Mouse (Mus musculus): ENCODE measurements around the gene Dnal1. TPM values are rescaled to one million over a fixed set of nuclear protein-coding genes. Genes with fewer than 3 reads are reported as not detected.
A peak's percentile ranks its signal among the peaks of the same experiment; 100 is the strongest.

Dnal1 gene
- polyA plus RNA-seq, 1 experiment from 2014 or later = 0.42 TPM

- no peaks in the 10 kb centered on the region for H3K9me3 ChIP-seq (replicated peaks; ENCODE audit: control insufficient read depth, low read length)
- no peak overlapping the region for H3K9ac ChIP-seq (ENCODE audit: low read depth, low read length)
- H3K27me3 ChIP-seq (ENCODE audit: control insufficient read depth, insufficient read depth, low read depth, low read length) = no peaks in the 10 kb centered on the region
- WGBS (ENCODE audit: insufficient replicate concordance) = 73% methylated on average over 4 of the region's 4 CpGs
- H3K27ac ChIP-seq (ENCODE audit: low read length) = no peak overlapping the region
- H3K4me3 ChIP-seq (ENCODE audit: low read depth, low read length) = no peak overlapping the region
- no peaks in the 10 kb centered on the region for H3K36me3 ChIP-seq (ENCODE audit: control insufficient read depth, insufficient read depth)
- no peak overlapping the region for H3K4me2 ChIP-seq (ENCODE audit: low read depth, low read length)
- ATAC-seq (ENCODE audit: low read depth) = no peak
- H3K4me1 ChIP-seq (ENCODE audit: control insufficient read depth, low read depth, low read length) = no peaks in the 10 kb centered on the region; the same call in 1 of the 2 replicates
Measured at GRCm38 (mm10) chr12:84110814-84111213, 3.4 kb upstream of the Dnal1 start.

GRCm38 (mm10) chr12:84113676-84114075 is 490 bp upstream of the Dnal1 start:
- Histone ChIP-seq H3K9ac (ENCODE audit: low read depth, low read length) (no peak overlapping the region), H3K36me3 (ENCODE audit: control insufficient read depth, insufficient read depth) (no peaks in the 10 kb centered on the region), H3K27ac (ENCODE audit: low read length) (no peak overlapping the region), H3K4me3 (ENCODE audit: low read depth, low read length) (peak overlapping the region; percentile 66), H3K27me3 (ENCODE audit: control insufficient read depth, insufficient read depth, low read depth, low read length) (no peaks in the 10 kb centered on the region), H3K9me3 (replicated peaks; ENCODE audit: control insufficient read depth, low read length) (no peaks in the 10 kb centered on the region), H3K4me1 (ENCODE audit: control insufficient read depth, low read depth, low read length) (no peaks in the 10 kb centered on the region; the same call in 1 of the 2 replicates), H3K4me2 (ENCODE audit: low read depth, low read length) (peak overlapping the region; percentile 80)
- 38% methylated on average over 6 of the region's 6 CpGs for WGBS (ENCODE audit: insufficient replicate concordance)
- no peak for ATAC-seq (ENCODE audit: low read depth)

GRCm38 (mm10) chr12:84119584-84119983 is 5.4 kb downstream of the Dnal1 start:
- Histone ChIP-seq H3K9me3 (replicated peaks; ENCODE audit: control insufficient read depth, low read length) (no peaks in the 10 kb centered on the region), H3K36me3 (ENCODE audit: control insufficient read depth, insufficient read depth) (no peaks in the 10 kb centered on the region), H3K27ac (ENCODE audit: low read length) (no peak overlapping the region), H3K9ac (ENCODE audit: low read depth, low read length) (no peak overlapping the region), H3K4me1 (ENCODE audit: control insufficient read depth, low read depth, low read length) (no peaks in the 10 kb centered on the region; the same call in 1 of the 2 replicates), H3K4me2 (ENCODE audit: low read depth, low read length) (no peak overlapping the region), H3K27me3 (ENCODE audit: control insufficient read depth, insufficient read depth, low read depth, low read length) (no peaks in the 10 kb centered on the region), H3K4me3 (ENCODE audit: low read depth, low read length) (no peak overlapping the region)
- 61% methylated on average over 5 of the region's 5 CpGs for WGBS (ENCODE audit: insufficient replicate concordance)
- ATAC-seq (ENCODE audit: low read depth) = no peak

- H3K27ac ChIP-seq (ENCODE audit: low read length) = no peak overlapping the region
- H3K9ac ChIP-seq (ENCODE audit: low read depth, low read length) = no peak overlapping the region
- no peaks in the 10 kb centered on the region for H3K4me1 ChIP-seq (ENCODE audit: control insufficient read depth, low read depth, low read length)
- 74% methylated on average over 12 of the region's 12 CpGs for WGBS (ENCODE audit: insufficient replicate concordance)
- no peaks in the 10 kb centered on the region for H3K36me3 ChIP-seq (ENCODE audit: control insufficient read depth, insufficient read depth)
- no peaks in the 10 kb centered on the region for H3K9me3 ChIP-seq (replicated peaks; ENCODE audit: control insufficient read depth, low read length)
- no peak overlapping the region for H3K4me3 ChIP-seq (ENCODE audit: low read depth, low read length)
- no peaks in the 10 kb centered on the region for H3K27me3 ChIP-seq (ENCODE audit: control insufficient read depth, insufficient read depth, low read depth, low read length)
- ATAC-seq (ENCODE audit: low read depth) = no peak
- H3K4me2 ChIP-seq (ENCODE audit: low read depth, low read length) = no peak overlapping the region
Measured at GRCm38 (mm10) chr12:84125892-84126291, 11.7 kb downstream of the Dnal1 start.

- Histone ChIP-seq H3K27me3 (ENCODE audit: control insufficient read depth, insufficient read depth, low read depth, low read length) (no peaks in the 10 kb centered on the region), H3K4me3 (ENCODE audit: low read depth, low read length) (no peak overlapping the region), H3K4me1 (ENCODE audit: control insufficient read depth, low read depth, low read length) (no peaks in the 10 kb centered on the region), H3K36me3 (ENCODE audit: control insufficient read depth, insufficient read depth) (no peaks in the 10 kb centered on the region), H3K27ac (ENCODE audit: low read length) (no peak overlapping the region), H3K4me2 (ENCODE audit: low read depth, low read length) (no peak overlapping the region), H3K9ac (ENCODE audit: low read depth, low read length) (no peak overlapping the region), H3K9me3 (replicated peaks; ENCODE audit: control insufficient read depth, low read length) (no peaks in the 10 kb centered on the region)
- no peak for ATAC-seq (ENCODE audit: low read depth)
- 58% methylated on average over 2 of the region's 2 CpGs for WGBS (ENCODE audit: insufficient replicate concordance)
Measured at GRCm38 (mm10) chr12:84126899-84127298, 12.7 kb downstream of the Dnal1 start.

- no peak for ATAC-seq (ENCODE audit: low read depth)
- Histone ChIP-seq H3K36me3 (ENCODE audit: control insufficient read depth, insufficient read depth) (no peaks in the 10 kb centered on the region), H3K9ac (ENCODE audit: low read depth, low read length) (no peak overlapping the region), H3K4me1 (ENCODE audit: control insufficient read depth, low read depth, low read length) (no peaks in the 10 kb centered on the region), H3K27ac (ENCODE audit: low read length) (no peak overlapping the region), H3K4me3 (ENCODE audit: low read depth, low read length) (no peak overlapping the region), H3K4me2 (ENCODE audit: low read depth, low read length) (no peak overlapping the region), H3K27me3 (ENCODE audit: control insufficient read depth, insufficient read depth, low read depth, low read length) (no peaks in the 10 kb centered on the region), H3K9me3 (replicated peaks; ENCODE audit: control insufficient read depth, low read length) (no peaks in the 10 kb centered on the region)
- 73% methylated on average over 6 of the region's 6 CpGs for WGBS (ENCODE audit: insufficient replicate concordance)
Measured at GRCm38 (mm10) chr12:84128576-84128975, 14.4 kb downstream of the Dnal1 start.

GRCm38 (mm10) chr12:84129931-84130330 is 15.8 kb downstream of the Dnal1 start:
- Histone ChIP-seq H3K27ac (ENCODE audit: low read length) (no peak overlapping the region), H3K4me1 (ENCODE audit: control insufficient read depth, low read depth, low read length) (no peaks in the 10 kb centered on the region), H3K9me3 (replicated peaks; ENCODE audit: control insufficient read depth, low read length) (no peaks in the 10 kb centered on the region), H3K27me3 (ENCODE audit: control insufficient read depth, insufficient read depth, low read depth, low read length) (no peaks in the 10 kb centered on the region), H3K4me2 (ENCODE audit: low read depth, low read length) (no peak overlapping the region), H3K4me3 (ENCODE audit: low read depth, low read length) (no peak overlapping the region), H3K9ac (ENCODE audit: low read depth, low read length) (no peak overlapping the region), H3K36me3 (ENCODE audit: control insufficient read depth, insufficient read depth) (no peaks in the 10 kb centered on the region)
- ATAC-seq (ENCODE audit: low read depth) = no peak
- WGBS (ENCODE audit: insufficient replicate concordance) = 56% methylated on average over 8 of the region's 8 CpGs

GRCm38 (mm10) chr12:84132265-84132664 is 18.1 kb downstream of the Dnal1 start:
- Histone ChIP-seq H3K27ac (ENCODE audit: low read length) (no peak overlapping the region), H3K9ac (ENCODE audit: low read depth, low read length) (no peak overlapping the region), H3K36me3 (ENCODE audit: control insufficient read depth, insufficient read depth) (no peaks in the 10 kb centered on the region), H3K4me2 (ENCODE audit: low read depth, low read length) (no peak overlapping the region), H3K27me3 (ENCODE audit: control insufficient read depth, insufficient read depth, low read depth, low read length) (no peaks in the 10 kb centered on the region), H3K4me3 (ENCODE audit: low read depth, low read length) (no peak overlapping the region), H3K4me1 (ENCODE audit: control insufficient read depth, low read depth, low read length) (no peaks in the 10 kb centered on the region), H3K9me3 (replicated peaks; ENCODE audit: control insufficient read depth, low read length) (no peaks in the 10 kb centered on the region)
- no peak for ATAC-seq (ENCODE audit: low read depth)
- WGBS (ENCODE audit: insufficient replicate concordance) = 54% methylated on average over 3 of the region's 3 CpGs

GRCm38 (mm10) chr12:84137131-84137530 is 23.0 kb downstream of the Dnal1 start:
- no peak overlapping the region for H3K4me2 ChIP-seq (ENCODE audit: low read depth, low read length)
- WGBS (ENCODE audit: insufficient replicate concordance) = 85% methylated on average over 7 of the region's 7 CpGs
- no peak overlapping the region for H3K9ac ChIP-seq (ENCODE audit: low read depth, low read length)
- ATAC-seq (ENCODE audit: low read depth) = no peak
- H3K4me1 ChIP-seq (ENCODE audit: control insufficient read depth, low read depth, low read length) = no peaks in the 10 kb centered on the region
- H3K27ac ChIP-seq (ENCODE audit: low read length) = no peak overlapping the region
- no peaks in the 10 kb centered on the region for H3K36me3 ChIP-seq (ENCODE audit: control insufficient read depth, insufficient read depth)
- H3K27me3 ChIP-seq (ENCODE audit: control insufficient read depth, insufficient read depth, low read depth, low read length) = no peaks in the 10 kb centered on the region
- no peaks in the 10 kb centered on the region for H3K9me3 ChIP-seq (replicated peaks; ENCODE audit: control insufficient read depth, low read length)
- H3K4me3 ChIP-seq (ENCODE audit: low read depth, low read length) = no peak overlapping the region
